Mouse (Mus musculus): ENCODE measurements around the gene Olfr1293-ps.

The Olfr1293-ps gene

GRCm38 (mm10) chr2:111524903-111525302, at the start of gene Olfr1293-ps:
Olfr1293-ps (plus strand) TSS chr2:111525203.
- DNase-seq (ENCODE audit: low spot score): no peak

GRCm38 (mm10) chr2:111480519-111480918, 44.5 kb upstream of the Olfr1293-ps start, which contains the start of gene Olfr1289:
Olfr1289 (plus strand) TSS chr2:111480819.
- DNase-seq (ENCODE audit: low spot score): no peak

GRCm38 (mm10) chr2:111493729-111494128, 31.3 kb upstream of the Olfr1293-ps start, which contains the start of gene Olfr1290:
Olfr1290 (minus strand) TSS chr2:111493829.
- DNase-seq (ENCODE audit: low spot score): no peak

GRCm38 (mm10) chr2:111496880-111497279, 28.1 kb upstream of the Olfr1293-ps start, which contains the start of gene Olfr1291-ps1:
Olfr1291-ps1 (plus strand) TSS chr2:111497180.
- DNase-seq (ENCODE audit: low spot score): no peak

GRCm38 (mm10) chr2:111517451-111517850, 7.6 kb upstream of the Olfr1293-ps start:
- no peak for DNase-seq (ENCODE audit: low spot score)

- DNase-seq (ENCODE audit: low spot score): no peak
These were observed 15.2 kb downstream of the Olfr1293-ps start, which contains the start of gene Olfr1294 for GRCm38 (mm10) chr2:111540191-111540590. Olfr1294 (minus strand) TSS chr2:111540291.

- DNase-seq (ENCODE audit: low spot score): no peak
These were observed 44.6 kb downstream of the Olfr1293-ps start, which contains the start of gene Olfr1295 for GRCm38 (mm10) chr2:111569581-111569980. Olfr1295 (minus strand) TSS chr2:111569681.
